Mouse (Mus musculus): ENCODE measurements around the gene Dmap1. TPM values are rescaled to one million over a fixed set of nuclear protein-coding genes. Genes with fewer than 3 reads are reported as not detected.

Gene Dmap1
- total RNA-seq, 4 experiments from 2014 or later, result 16.2 to 18.6 (median 16.5) TPM

Other genes starting within 250 kb of the Dmap1 start
- 10 to 100 TPM; 51.7 to 56.6 (median 52.0) TPM for gene Rnf220, start 185.2 kb downstream of the Dmap1 start, total RNA-seq (2022)
- 100 to 1,000 TPM; 104 to 131 (median 119) TPM for gene Eri3, start 131.9 kb downstream of the Dmap1 start, total RNA-seq (2022)
- gene Gm12845, start 42.1 kb upstream of the Dmap1 start, total RNA-seq (2022), result not detected
- not detected for gene Klf17, start 83.4 kb upstream of the Dmap1 start, total RNA-seq (2022)
- gene Slc6a9, start 152.2 kb upstream of the Dmap1 start, total RNA-seq (2022), result 10 to 100 TPM in 1 of 4 experiments, 1 to 10 TPM in 3; 6.3 to 12.0 (median 8.8) TPM
- gene Ccdc24, start 190.3 kb upstream of the Dmap1 start, total RNA-seq (2022), result under 1 TPM in 2 of 4 experiments, not detected in 2; 0.24 to 0.56 TPM
- gene B4galt2, start 201.2 kb upstream of the Dmap1 start, total RNA-seq (2022), result 1 to 10 TPM; 1.7 to 3.5 (median 2.1) TPM
- gene Atp6v0b, start 205.1 kb upstream of the Dmap1 start, total RNA-seq (2022), result 10 to 100 TPM; 86.6 to 96.0 (median 94.8) TPM
- 1 to 10 TPM; 1.7 to 3.1 (median 2.5) TPM for gene Dph2, start 209.8 kb upstream of the Dmap1 start, total RNA-seq (2022)
- 100 to 1,000 TPM; 268 to 350 (median 281) TPM for gene Ipo13, start 232.7 kb upstream of the Dmap1 start, total RNA-seq (2022)
- under 1 TPM in 2 of 4 experiments, not detected in 2; 0.15 to 0.27 TPM for gene Artn, start 247.5 kb upstream of the Dmap1 start, total RNA-seq (2022)